Mouse (Mus musculus) limb, embryonic 10.5 days (tissue): ENCODE results near the gene Gm3250. TPM values are rescaled to one million over a fixed set of nuclear protein-coding genes. Genes with fewer than 3 reads are reported as not detected.
"Not testable (repeated sequence)": the region's sequence is repeated elsewhere in the genome, so short reads cannot be mapped to it uniquely, and the experiment has no call there.

Experiments
- DNase-seq: peaks from one replicate; pipeline ENCODE4 v3.0.0-alpha.2; 2017; ENCODE audit warnings: low spot score
- H3K27ac ChIP-seq: fragments of 300-500 bp; sonication (generic); 2 replicates; pipeline ENCODE4 v1.5.1; 2016; ENCODE audit warnings: mild to moderate bottlenecking
- H3K27me3 ChIP-seq: fragments of 300-500 bp; sonication (generic); 2 replicates; pipeline ENCODE4 v1.6.1; 2016; ENCODE audit warnings: low read depth, mild to moderate bottlenecking; ENCODE audit not compliant: poor library complexity, severe bottlenecking
- H3K36me3 ChIP-seq: fragments of 300-500 bp; sonication (generic); 2 replicates; pipeline ENCODE4 v1.6.1; 2016; ENCODE audit warnings: mild to moderate bottlenecking, moderate library complexity
- H3K4me1 ChIP-seq: fragments of 300-500 bp; sonication (generic); 2 replicates; pipeline ENCODE4 v1.6.1; 2016
- H3K4me3 ChIP-seq: fragments of 300-500 bp; sonication (generic); 2 replicates; pipeline ENCODE4 v1.5.1; 2016; ENCODE audit warnings: mild to moderate bottlenecking, moderate library complexity
- H3K9me3 ChIP-seq: fragments of 300-500 bp; sonication (generic); replicated peaks from 2 replicates; pipeline ENCODE4 v1.6.1; 2016; ENCODE audit warnings: mild to moderate bottlenecking
- WGBS: fragments of 180-500 bp; shearing (Covaris S2); methylation state at CpG from one replicate; pipeline ENCODE4 v1.1.7; 2016; 5-methylcytosine and 5-hydroxymethylcytosine counted together
- polyA plus RNA-seq: library from polyadenylated mRNA; unstranded; fragments of >200 nt; fragmentation: Nextera tagmentation; extraction: Ambion mirVana; gene quantifications from 2 replicates; pipeline ENCODE4 v1.2.1, GENCODE M21; 2016

Gene Gm3250
- not detected in 2 replicates for polyA plus RNA-seq

- H3K36me3 ChIP-seq, H3K27me3 ChIP-seq, H3K27ac ChIP-seq, H3K4me1 ChIP-seq, DNase-seq, H3K9me3 ChIP-seq, H3K4me3 ChIP-seq: not testable (repeated sequence)
- no CpG with 5 or more reads among the region's 1 CpGs for WGBS
Observed at GRCm38 (mm10) chr10:77782442-77782841, at the start of gene Gm3250. Gm3250 (minus strand) TSS chr10:77782542.

GRCm38 (mm10) chr10:77826951-77827350 lies 44.6 kb upstream of the Gm3250 start, which contains the start of gene Krtap10-4:
Krtap10-4 (minus strand) TSS chr10:77827095.
- DNase-seq: no peak
- H3K36me3 ChIP-seq: no peaks in the 10 kb centered on the region
- H3K4me1 ChIP-seq: 0 out of 2 replicates have a peak, but pooled peaks cover 3% of the 10 kb centered on the region
- H3K27ac ChIP-seq: no peak within 1 kb of the TSS
- no peak within 1 kb of the TSS for H3K4me3 ChIP-seq
- no peaks in the 10 kb centered on the region for H3K9me3 ChIP-seq
- WGBS: 84% methylated on average over 6 of the region's 6 CpGs
- no peaks in the 10 kb centered on the region for H3K27me3 ChIP-seq

GRCm38 (mm10) chr10:77819203-77819602 lies 36.9 kb upstream of the Gm3250 start:
- Histone ChIP-seq H3K27me3 (no peaks in the 10 kb centered on the region), H3K36me3 (no peaks in the 10 kb centered on the region), H3K27ac (no peak overlapping the region), H3K4me3 (no peak overlapping the region), H3K9me3 (no peaks in the 10 kb centered on the region), H3K4me1 (peaks cover 8% of the 10 kb centered on the region; the same call in 1 of the 2 replicates)
- WGBS: 45% methylated on average over 4 of the region's 4 CpGs
- DNase-seq: no peak

- Histone ChIP-seq H3K36me3 (no peaks in the 10 kb centered on the region), H3K4me1 (peaks cover 8% of the 10 kb centered on the region; the same call in 1 of the 2 replicates), H3K9me3 (no peaks in the 10 kb centered on the region), H3K27me3 (no peaks in the 10 kb centered on the region), H3K4me3 (no peak overlapping the region), H3K27ac (no peak overlapping the region)
- DNase-seq: no peak
- WGBS: 96% methylated on average over 4 of the region's 4 CpGs
Observed at GRCm38 (mm10) chr10:77818523-77818922, 36.2 kb upstream of the Gm3250 start.

- no peaks in the 10 kb centered on the region for H3K36me3 ChIP-seq
- no peaks in the 10 kb centered on the region for H3K27me3 ChIP-seq
- no peak overlapping the region for H3K4me3 ChIP-seq
- H3K4me1 ChIP-seq: peaks cover 8% of the 10 kb centered on the region; the same call in 1 of the 2 replicates
- DNase-seq: peak; percentile 60
- H3K27ac ChIP-seq: no peak overlapping the region
- no peaks in the 10 kb centered on the region for H3K9me3 ChIP-seq
- 27% methylated on average over 5 of the region's 5 CpGs for WGBS
Observed at GRCm38 (mm10) chr10:77815514-77815913, 33.2 kb upstream of the Gm3250 start.

GRCm38 (mm10) chr10:77814382-77814781 lies 32.0 kb upstream of the Gm3250 start, which contains the start of gene Gm2696:
Gm2696 (plus strand) TSS chr10:77814682.
- H3K27ac ChIP-seq: no peak within 1 kb of the TSS
- 47% methylated on average over 4 of the region's 4 CpGs for WGBS

GRCm38 (mm10) chr10:77811743-77812142 lies 29.4 kb upstream of the Gm3250 start, which contains the start of gene Gm9507:
Gm9507 (minus strand) TSS chr10:77811843.
- no peaks in the 10 kb centered on the region for H3K36me3 ChIP-seq
- H3K4me1 ChIP-seq: peaks cover 4% of the 10 kb centered on the region; the same call in 1 of the 2 replicates
- 74% methylated on average over 5 of the region's 5 CpGs for WGBS
- H3K4me3 ChIP-seq: no peak within 1 kb of the TSS
- H3K27ac ChIP-seq: no peak within 1 kb of the TSS
- DNase-seq: no peak
- no peaks in the 10 kb centered on the region; the same call in 1 of the 2 replicates for H3K9me3 ChIP-seq
- H3K27me3 ChIP-seq: no peaks in the 10 kb centered on the region

More at GRCm38 (mm10) chr10:77814382-77814781, 32.0 kb upstream of the Gm3250 start, which contains the start of gene Gm2696:
- no peak for DNase-seq
- H3K4me3 ChIP-seq: no peak within 1 kb of the TSS
- no peaks in the 10 kb centered on the region for H3K36me3 ChIP-seq
- H3K9me3 ChIP-seq: no peaks in the 10 kb centered on the region
- peaks cover 8% of the 10 kb centered on the region; the same call in 1 of the 2 replicates for H3K4me1 ChIP-seq
- H3K27me3 ChIP-seq: no peaks in the 10 kb centered on the region

- H3K36me3 ChIP-seq: no peaks in the 10 kb centered on the region
- H3K9me3 ChIP-seq: no peaks in the 10 kb centered on the region; the same call in 1 of the 2 replicates
- no peak overlapping the region for H3K4me3 ChIP-seq
- DNase-seq: no peak
- peaks cover 2% of the 10 kb centered on the region; the same call in 1 of the 2 replicates for H3K4me1 ChIP-seq
- no peaks in the 10 kb centered on the region for H3K27me3 ChIP-seq
- WGBS: 87% methylated on average over 3 of the region's 3 CpGs
- H3K27ac ChIP-seq: no peak overlapping the region
Observed at GRCm38 (mm10) chr10:77804095-77804494, 21.8 kb upstream of the Gm3250 start.

GRCm38 (mm10) chr10:77798921-77799508 lies 16.7 kb upstream of the Gm3250 start, which contains the start of gene Gm19668:
Gm19668 (minus strand) TSS chr10:77799133.
- H3K27me3 ChIP-seq: no peaks in the 10 kb centered on the region
- H3K9me3 ChIP-seq: no peaks in the 10 kb centered on the region
- H3K27ac ChIP-seq: no peak within 1 kb of the TSS
- 58% methylated on average over 8 of the region's 8 CpGs for WGBS
- peaks cover 25% of the 10 kb centered on the region for H3K4me1 ChIP-seq
- H3K4me3 ChIP-seq: no peak within 1 kb of the TSS
- no peaks in the 10 kb centered on the region for H3K36me3 ChIP-seq
- DNase-seq: no peak

- H3K27me3 ChIP-seq, H3K36me3 ChIP-seq, DNase-seq, H3K9me3 ChIP-seq, H3K27ac ChIP-seq, H3K4me3 ChIP-seq: not testable (repeated sequence)
- WGBS: 32% methylated on average over 3 of the region's 3 CpGs
- peaks cover 26% of the 10 kb centered on the region for H3K4me1 ChIP-seq
Observed at GRCm38 (mm10) chr10:77798164-77798920, 16.0 kb upstream of the Gm3250 start.

GRCm38 (mm10) chr10:77797677-77798076 lies 15.3 kb upstream of the Gm3250 start:
- H3K4me1 ChIP-seq: peaks cover 26% of the 10 kb centered on the region
- H3K27me3 ChIP-seq: no peaks in the 10 kb centered on the region
- no peaks in the 10 kb centered on the region for H3K9me3 ChIP-seq
- H3K4me3 ChIP-seq: no peak overlapping the region
- H3K36me3 ChIP-seq: no peaks in the 10 kb centered on the region
- no peak for DNase-seq
- no peak overlapping the region for H3K27ac ChIP-seq
- WGBS: 13% methylated on average over 3 of the region's 3 CpGs

GRCm38 (mm10) chr10:77794976-77795375 lies 12.6 kb upstream of the Gm3250 start, which contains the start of gene Gm9639:
Gm9639 (minus strand) TSS chr10:77795076.
- no peaks in the 10 kb centered on the region for H3K27me3 ChIP-seq
- no peak within 1 kb of the TSS for H3K4me3 ChIP-seq
- WGBS: 58% methylated on average over 2 of the region's 2 CpGs
- no peak for DNase-seq
- no peak within 1 kb of the TSS for H3K27ac ChIP-seq
- peaks cover 26% of the 10 kb centered on the region for H3K4me1 ChIP-seq
- no peaks in the 10 kb centered on the region for H3K36me3 ChIP-seq
- no peaks in the 10 kb centered on the region for H3K9me3 ChIP-seq

GRCm38 (mm10) chr10:77788621-77789020 lies 6.3 kb upstream of the Gm3250 start:
- H3K27me3 ChIP-seq: no peaks in the 10 kb centered on the region
- no peak for DNase-seq
- H3K36me3 ChIP-seq: no peaks in the 10 kb centered on the region
- no peaks in the 10 kb centered on the region for H3K4me1 ChIP-seq
- 77% methylated on average over 2 of the region's 2 CpGs for WGBS
- H3K9me3 ChIP-seq: no peaks in the 10 kb centered on the region
- H3K27ac ChIP-seq: no peak overlapping the region
- H3K4me3 ChIP-seq: no peak overlapping the region
